Mouse (Mus musculus) heart, adult 18-20 months (tissue): ENCODE data around the gene Gm17521. TPM values are rescaled to one million over a fixed set of nuclear protein-coding genes. Genes with fewer than 3 reads are reported as not detected.
"Not testable (repeated sequence)": the region's sequence is repeated elsewhere in the genome, so short reads cannot be mapped to it uniquely, and the experiment has no call there.

Experiments
- DNase-seq, 2 experiments: peaks; one replicate each; pipeline ENCODE4 v3.0.0; 2021 to 2022; ENCODE audit warnings: mixed read lengths in 1 of 2
- long read RNA-seq, 2 experiments: library from polyadenylated mRNA; stranded (forward); transcript quantifications; one replicate each; pipeline ENCODE4 v2.0.0; 2021
- total RNA-seq, 2 experiments: library from RNA; stranded (reverse); gene quantifications; 2 replicates each; pipeline ENCODE4 v1.2.3; 2021

The Gm17521 gene
- not detected for total RNA-seq
- long read RNA-seq, experiment 1, result 0 reads
- long read RNA-seq, experiment 2, result 0 reads

- not testable (repeated sequence) for DNase-seq
These were observed at the start of gene Gm17521 for GRCm38 (mm10) chrX:123029569-123029968. Gene Gm17521 (minus strand): TSS chrX:123029669.

- no peak for DNase-seq
These were observed 14.5 kb upstream of the Gm17521 start for GRCm38 (mm10) chrX:123043956-123044355.

- no peak for DNase-seq
These were observed 14.0 kb upstream of the Gm17521 start for GRCm38 (mm10) chrX:123043516-123043915.

Other genes with a start within 250 kb of the Gm17521 start
- 1 to 10 TPM; 1.5 to 4.3 TPM for gene Cldn34c1, start 73.8 kb upstream of the Gm17521 start, total RNA-seq
- gene Srsx, start 192.8 kb upstream of the Gm17521 start, total RNA-seq, result not detected
- gene Gm17577, start 217.2 kb upstream of the Gm17521 start, total RNA-seq, result not detected